Mouse (Mus musculus): Measurements from ENCODE around the gene Meis3.

GRCm38 (mm10) chr7:16133691-16134090 is 41.2 kb upstream of the Meis3 start:
- TF ChIP-seq USF1 (IDR thresholded peaks at IDR 0.05; ENCODE audit: low read depth) (no peak), MYOD1 (IDR thresholded peaks at IDR 0.05; ENCODE audit: control insufficient read depth, insufficient read length, low read depth) (no peak), CEBPB (IDR thresholded peaks at IDR 0.05; ENCODE audit: low read depth) (no peak), CTCF (IDR thresholded peaks at IDR 0.05; ENCODE audit: control insufficient read depth, insufficient read depth, insufficient read length) (no peak), FOSL1 (IDR thresholded peaks at IDR 0.05; ENCODE audit: insufficient read depth, low read length, poor library complexity, severe bottlenecking) (no peak)
